Mouse (Mus musculus) sigmoid colon, adult 10 weeks (tissue): ENCODE data around the gene Hemgn. TPM values are rescaled to one million over a fixed set of nuclear protein-coding genes. Genes with fewer than 3 reads are reported as not detected.

Source experiments
- polyA plus RNA-seq: library from polyadenylated mRNA; stranded (reverse); fragments of 350-450 nt; fragmentation: Illumina TruSeq; extraction: RNeasy Lipid Tissue Mini Kit (QIAGEN cat#74804); gene quantifications from one replicate; pipeline ENCODE4 v1.2.3, GENCODE M21; 2014; ENCODE audit warnings: low read depth, low replicate concordance

The Hemgn gene
- polyA plus RNA-seq: not detected

DNA sequence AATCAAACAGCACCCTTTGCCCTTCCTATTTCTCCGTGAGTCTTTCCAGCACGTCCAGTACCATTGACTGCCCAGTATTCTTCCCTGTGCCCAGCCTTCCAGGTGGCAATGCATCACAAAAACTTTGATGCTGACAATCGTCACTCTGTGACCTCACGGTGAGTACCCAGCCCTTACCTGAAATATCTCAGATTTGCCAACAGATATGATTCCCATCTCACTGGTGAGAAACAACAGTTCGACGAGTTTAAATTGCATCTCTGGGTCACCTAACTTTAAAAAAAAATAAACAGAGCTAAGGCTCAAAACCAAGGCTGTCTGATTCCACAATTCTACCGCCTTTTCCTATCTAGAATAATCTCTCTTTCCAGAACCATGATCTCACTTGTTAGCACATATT lies at the start of gene Hemgn:
Hemgn (minus strand) TSS at position 101 of the 400 bp plus-strand sequence.

DNA sequence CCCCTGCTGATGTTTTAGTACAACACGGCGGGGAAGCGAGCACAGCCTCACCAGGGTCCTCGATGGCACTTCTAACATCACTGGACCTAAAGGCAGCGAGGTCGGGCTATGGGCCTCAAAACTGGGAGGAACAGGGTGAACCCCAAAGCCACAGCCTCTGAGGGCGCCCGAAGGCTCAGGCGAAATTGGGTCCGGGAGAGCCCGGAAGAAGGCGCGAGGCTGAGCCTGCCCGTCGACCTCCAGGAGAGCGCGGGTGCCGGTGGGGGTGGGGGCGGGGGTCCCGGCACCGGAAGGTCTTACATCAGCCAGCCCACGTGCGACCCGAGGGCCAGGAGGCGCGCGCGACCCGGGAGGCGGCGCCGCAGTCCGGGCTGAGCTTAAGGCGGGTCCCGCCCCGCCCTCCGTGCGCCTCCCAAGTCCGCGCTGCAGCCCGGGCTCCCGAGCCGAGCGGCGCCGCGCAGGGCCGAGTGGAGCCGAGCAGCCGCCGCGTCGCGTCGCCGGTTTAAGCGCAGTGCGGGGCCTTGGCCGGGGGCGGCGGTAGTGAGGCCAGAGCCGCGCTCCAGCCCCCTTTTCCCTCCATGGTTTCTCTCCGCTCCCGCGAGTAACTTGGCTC lies 37.3 kb upstream of the Hemgn start, which contains the start of gene Anp32b:
Anp32b (plus strand) TSS at position 384 of the 613 bp plus-strand sequence.

DNA sequence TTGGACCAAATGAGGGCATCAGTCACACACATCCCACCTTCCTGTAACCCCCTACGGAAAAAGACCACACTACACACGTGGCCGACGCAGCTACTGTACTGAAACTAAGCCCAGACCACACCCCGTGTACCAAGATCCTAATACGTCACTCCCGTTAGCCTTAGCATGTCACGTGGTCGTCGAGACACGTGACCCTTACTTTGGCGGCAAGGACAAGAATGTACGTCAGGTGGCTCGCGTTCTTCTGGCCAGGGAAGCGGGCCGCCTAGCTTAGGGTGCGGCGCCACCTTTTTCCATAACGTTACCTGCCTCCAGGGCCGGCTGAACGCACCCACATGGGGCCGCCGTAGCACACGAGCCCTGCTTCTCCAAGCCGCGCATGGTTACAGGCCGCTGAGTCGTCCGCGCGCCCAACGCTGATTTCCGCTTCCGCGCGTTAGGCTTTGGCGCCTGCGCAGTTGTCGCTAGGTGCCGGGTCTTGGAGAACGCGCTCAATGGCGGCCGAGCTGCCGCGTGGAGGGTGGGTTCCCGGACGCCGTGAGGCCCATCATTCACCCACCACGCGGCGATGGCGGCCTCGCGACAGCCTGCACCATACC lies 24.2 kb downstream of the Hemgn start, which contains the start of gene Trmo:
Trmo (minus strand) TSS at position 425 of the 599 bp plus-strand sequence.

Other genes starting within 250 kb of the Hemgn start
- gene Xpa, start 217.2 kb downstream of the Hemgn start, polyA plus RNA-seq: 58.1 TPM
- gene Foxe1, start 69.9 kb downstream of the Hemgn start, polyA plus RNA-seq: not detected
- gene Trmo, start 24.1 kb downstream of the Hemgn start, polyA plus RNA-seq: 0.69 TPM
- gene Anp32b, start 37.4 kb upstream of the Hemgn start, polyA plus RNA-seq: 231 TPM
- 90.6 TPM for gene Nans, start 75.7 kb upstream of the Hemgn start, polyA plus RNA-seq
- gene Trim14, start 122.6 kb upstream of the Hemgn start, polyA plus RNA-seq: 22.9 TPM
- 62.0 TPM for gene Coro2a, start 188.7 kb upstream of the Hemgn start, polyA plus RNA-seq
- gene Tbc1d2, start 236.7 kb upstream of the Hemgn start, polyA plus RNA-seq: 3.5 TPM